Mouse (Mus musculus): ENCODE measurements around the gene Abca6. TPM values are rescaled to one million over a fixed set of nuclear protein-coding genes. Genes with fewer than 3 reads are reported as not detected.

Gene Abca6
- total RNA-seq, 2 experiments from 2014 or later: 1.2 to 1.4 TPM

DNA sequence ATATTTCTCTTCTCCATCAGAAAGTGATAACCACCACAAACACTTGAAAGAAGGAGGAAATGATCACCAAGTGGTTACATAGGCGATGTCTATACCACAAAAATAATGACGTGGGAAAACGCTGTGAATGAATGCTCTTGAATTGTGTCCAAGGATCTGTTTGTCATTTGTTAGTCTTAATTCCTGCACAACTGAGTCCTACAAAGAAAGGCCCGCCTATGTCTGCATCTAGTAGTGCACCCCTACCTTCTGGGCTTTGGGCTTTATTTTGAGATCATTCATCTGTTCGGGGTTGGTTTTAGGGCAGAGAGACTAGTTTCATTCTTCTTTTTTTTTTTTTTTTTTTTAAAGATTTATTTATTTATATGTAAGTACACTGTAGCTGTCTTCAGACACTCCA is 47.6 kb downstream of the Abca6 start:
- DNase-seq (ENCODE audit: low spot score in 2 of 2): no peak
- intact Hi-C loops (cut with DNase I): no loop called here

DNA sequence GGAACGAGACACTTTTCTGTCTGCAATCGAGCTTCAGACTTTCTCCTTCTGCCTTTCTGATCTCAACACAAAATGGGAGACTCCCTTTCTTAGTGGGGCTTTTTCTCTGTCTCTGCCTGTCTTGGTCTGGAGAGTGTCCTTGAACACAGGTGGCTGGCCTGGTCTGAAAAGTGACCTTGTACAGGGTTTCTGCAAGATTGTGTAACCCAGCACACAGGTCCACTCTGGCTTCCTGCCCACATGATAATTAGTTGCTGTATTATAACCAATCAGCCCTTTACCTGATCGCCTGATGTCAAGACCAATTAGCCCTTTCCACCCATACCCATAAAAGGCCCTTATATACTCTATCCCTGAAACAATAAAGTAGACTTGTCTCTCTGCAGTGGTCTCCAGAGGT is 52.7 kb downstream of the Abca6 start:
- intact Hi-C loops (cut with DNase I): no loop called here
- no peak for DNase-seq (ENCODE audit: low spot score in 2 of 2)

- intact Hi-C loops (cut with DNase I): no loop called here
- DNase-seq (ENCODE audit: low spot score in 2 of 2): no peak
These were observed 54.8 kb downstream of the Abca6 start for GRCm38 (mm10) chr11:110196561-110197306.

- DNase-seq (ENCODE audit: low spot score in 2 of 2): peak; percentile 11 to 49
- intact Hi-C loops (cut with DNase I): no loop called here
These were observed 56.3 kb downstream of the Abca6 start for GRCm38 (mm10) chr11:110195310-110195709.

GRCm38 (mm10) chr11:110171212-110171611 is 80.4 kb downstream of the Abca6 start:
- intact Hi-C loops (cut with DNase I): no loop called here
- DNase-seq (ENCODE audit: low spot score in 2 of 2): no peak

DNA sequence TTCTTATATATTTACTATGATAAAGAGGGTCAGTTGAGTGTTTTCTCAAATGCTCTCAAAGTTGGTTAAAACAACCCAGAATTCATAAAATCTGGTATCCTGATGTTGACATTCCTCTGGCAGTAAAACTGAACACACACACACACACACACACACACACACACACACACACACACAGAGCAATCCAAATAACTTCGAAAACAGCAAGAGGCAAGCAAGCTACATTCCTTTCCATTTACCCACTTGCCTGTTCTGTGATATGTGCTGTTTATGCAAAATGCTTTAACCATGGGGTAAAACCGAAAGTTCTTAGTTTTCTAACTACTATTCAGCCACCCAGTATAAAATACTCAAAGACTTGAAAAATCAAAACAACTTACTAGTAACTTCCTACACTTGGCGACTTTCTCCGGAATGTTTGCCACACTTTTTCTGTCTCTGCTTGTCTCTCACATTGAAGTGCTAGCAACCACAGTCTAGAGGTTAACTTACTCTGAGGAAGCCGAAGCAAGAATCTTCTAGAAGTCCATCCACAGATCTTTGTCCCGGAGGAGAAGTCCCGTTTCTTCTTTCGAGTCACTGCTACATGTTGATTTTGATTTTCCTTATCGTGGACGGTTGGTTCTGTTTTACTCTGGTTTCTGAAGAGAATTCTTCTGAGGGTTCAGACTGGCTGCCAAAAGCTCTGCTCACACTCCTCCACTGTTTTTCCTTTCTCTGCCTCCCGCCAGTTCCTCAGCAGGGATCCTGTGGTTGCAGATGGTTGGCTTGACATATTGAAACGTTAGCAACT is 83.9 kb downstream of the Abca6 start, which contains the start of gene Abca9:
TSS of gene Abca9 (minus strand) at position 738 of the 793 bp plus-strand sequence.
- intact Hi-C loops (cut with DNase I): no loop called here

DNA sequence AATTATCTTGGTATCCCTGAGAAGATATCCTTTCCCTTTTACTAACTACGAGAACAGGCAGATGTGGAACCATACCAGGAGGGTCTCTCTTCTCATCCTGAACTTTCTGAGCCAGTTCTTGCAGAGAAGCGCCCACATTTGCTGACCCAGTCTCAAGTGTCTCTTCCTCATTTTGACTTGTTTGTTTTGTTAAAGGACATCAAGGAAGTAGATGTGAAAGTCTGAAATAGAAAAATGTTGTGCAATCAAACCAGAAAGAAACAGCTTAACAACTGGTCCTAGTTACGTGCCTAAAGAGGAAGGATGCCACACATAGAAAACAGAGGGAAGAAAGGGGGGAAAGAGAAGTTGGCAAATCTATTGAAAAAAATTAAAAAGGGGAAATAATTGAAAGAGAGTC is 85.8 kb downstream of the Abca6 start:
- DNase-seq (ENCODE audit: low spot score in 2 of 2): peak in 1 of 2 experiments; percentile 7
- intact Hi-C loops (cut with DNase I): no loop called here

More for the DNA sequence above, 83.9 kb downstream of the Abca6 start, which contains the start of gene Abca9:
- DNase-seq (ENCODE audit: low spot score in 2 of 2): peak; percentile 42 to 75

DNA sequence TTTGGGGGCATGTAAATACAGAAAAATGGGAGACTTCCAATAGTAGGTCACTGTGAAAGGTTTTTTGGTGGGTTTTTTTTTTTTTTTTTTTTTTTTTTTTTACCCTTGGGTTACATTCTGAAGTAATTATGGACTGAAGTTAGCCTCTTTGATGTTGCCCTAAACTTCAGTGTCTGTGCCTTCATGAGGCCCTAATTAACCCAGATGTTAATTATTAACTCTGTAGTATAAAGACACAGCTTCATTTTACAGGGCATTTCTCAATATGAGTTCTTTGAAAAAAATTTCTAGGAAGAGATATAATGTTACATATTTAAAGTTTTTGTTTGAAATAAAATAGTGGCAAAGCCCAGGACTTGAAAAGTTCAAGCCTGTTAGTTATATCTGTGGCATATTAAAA is 86.2 kb downstream of the Abca6 start:
- intact Hi-C loops (cut with DNase I): no loop called here
- DNase-seq (ENCODE audit: low spot score in 2 of 2): no peak

GRCm38 (mm10) chr11:110157059-110157458 is 94.5 kb downstream of the Abca6 start:
- intact Hi-C loops (cut with DNase I): no loop called here
- DNase-seq (ENCODE audit: low spot score in 2 of 2): no peak

DNA sequence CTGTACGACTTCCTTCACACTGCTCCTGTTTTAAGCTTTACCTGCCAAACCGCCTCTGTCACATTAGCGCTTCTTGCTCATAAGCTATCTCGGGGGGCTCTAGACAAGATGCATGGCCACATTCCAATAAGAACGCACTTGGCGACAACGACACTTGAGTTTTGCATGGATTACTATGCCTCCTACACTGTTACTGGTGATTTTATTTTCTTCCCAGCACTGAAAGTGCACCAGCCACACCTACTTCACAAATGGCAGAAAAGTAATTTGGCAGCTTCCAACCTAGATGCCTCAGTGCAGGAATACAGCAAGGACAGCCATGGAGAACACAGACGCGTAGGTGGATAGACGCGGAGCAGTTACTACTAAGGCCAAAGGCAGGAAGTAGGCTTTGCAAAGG is 95.6 kb downstream of the Abca6 start:
- intact Hi-C loops (cut with DNase I): no loop called here
- peak; percentile 48 to 72 for DNase-seq (ENCODE audit: low spot score in 2 of 2)

GRCm38 (mm10) chr11:110147640-110148039 is 103.9 kb downstream of the Abca6 start:
- intact Hi-C loops (cut with DNase I): no loop called here

GRCm38 (mm10) chr11:110145421-110145820 is 106.2 kb downstream of the Abca6 start:
- DNase-seq (ENCODE audit: low spot score in 2 of 2): no peak
- intact Hi-C loops (cut with DNase I): no loop called here

More at GRCm38 (mm10) chr11:110147640-110148039, 103.9 kb downstream of the Abca6 start:
- no peak for DNase-seq (ENCODE audit: low spot score in 2 of 2)

- intact Hi-C loops (cut with DNase I): no loop called here
- no peak for DNase-seq (ENCODE audit: low spot score in 2 of 2)
These were observed 120.8 kb downstream of the Abca6 start for GRCm38 (mm10) chr11:110130760-110131159.

Other genes starting within 250 kb of the Abca6 start
- 1 to 10 TPM; 3.3 to 4.1 TPM for gene Abca8a, start 155.8 kb downstream of the Abca6 start, total RNA-seq (2021)
- gene Abca9, start 83.6 kb downstream of the Abca6 start, total RNA-seq (2021): 1 to 10 TPM; 7.2 to 7.9 TPM
- 10 to 100 TPM; 45.0 to 48.3 TPM for gene Abca5, start 85.9 kb upstream of the Abca6 start, total RNA-seq (2021)
- 10 to 100 TPM; 24.5 to 24.8 TPM for gene Map2k6, start 147.3 kb upstream of the Abca6 start, total RNA-seq (2021)